Mouse (Mus musculus) thymus, adult 2 months (tissue): ENCODE measurements around the gene Adipor2. TPM values are rescaled to one million over a fixed set of nuclear protein-coding genes. Genes with fewer than 3 reads are reported as not detected.

Source experiments
- DNase-seq: peaks from one replicate; pipeline ENCODE4 v3.0.0; 2021
- H3K27ac ChIP-seq: fragments of 200-500 bp; 2 replicates; pipeline ENCODE4 v1.5.1; 2012; ENCODE audit warnings: low read length, control low read depth; ENCODE audit not compliant: control insufficient read depth, insufficient read depth
- H3K27me3 ChIP-seq: fragments of 200-500 bp; 2 replicates; pipeline ENCODE4 v1.6.1; 2012; ENCODE audit warnings: mild to moderate bottlenecking, low read length, moderate library complexity, mixed read lengths; ENCODE audit not compliant: control insufficient read depth, insufficient read depth
- H3K36me3 ChIP-seq: fragments of 200-500 bp; 2 replicates; pipeline ENCODE4 v1.6.1; 2012; ENCODE audit warnings: mild to moderate bottlenecking, low read length, moderate library complexity; ENCODE audit not compliant: control insufficient read depth, insufficient read depth
- H3K4me1 ChIP-seq: fragments of 200-500 bp; replicated peaks from 2 replicates; pipeline ENCODE4 v1.6.1; 2012; ENCODE audit warnings: low read length; ENCODE audit not compliant: control insufficient read depth, insufficient read depth
- H3K4me3 ChIP-seq: fragments of 200-500 bp; 2 replicates; pipeline ENCODE4 v1.5.1; 2012; ENCODE audit warnings: mild to moderate bottlenecking, low read length, control low read depth, moderate library complexity; ENCODE audit not compliant: control insufficient read depth, insufficient read depth
- CTCF ChIP-seq: fragments of 200-500 bp; IDR thresholded peaks from 2 replicates; pipeline ENCODE4 v1.5.1; 2012; ENCODE audit warnings: mild to moderate bottlenecking, control low read depth, low read length, moderate library complexity, borderline replicate concordance; ENCODE audit not compliant: control insufficient read depth, poor library complexity, insufficient read depth; ENCODE audit errors: extremely low read depth
- POLR2A ChIP-seq: fragments of 200-500 bp; IDR thresholded peaks from 2 replicates; pipeline ENCODE4 v1.6.1; 2012; ENCODE audit warnings: mild to moderate bottlenecking, low read length, control low read depth, moderate library complexity; ENCODE audit not compliant: control insufficient read depth, poor library complexity, insufficient read depth; ENCODE audit errors: extremely low read depth
- WGBS: fragments of 180-500 bp; shearing (Covaris S2); methylation state at CpG from one replicate; pipeline ENCODE4 v1.1.7; 2018; 5-methylcytosine and 5-hydroxymethylcytosine counted together
- polyA plus RNA-seq: library from polyadenylated mRNA; depleted of rRNA; stranded (reverse); fragments of >200 nt; gene quantifications from 2 replicates; pipeline ENCODE4 v1.2.3, GENCODE M21; 2012

Gene Adipor2
- polyA plus RNA-seq, 1 experiment, result 70.7 TPM

- no peak overlapping the region for H3K27ac ChIP-seq
- no peak for TF ChIP-seq POLR2A
- TF ChIP-seq CTCF, result no peak
- no peak for DNase-seq
- WGBS, result 94% methylated on average over 7 of the region's 7 CpGs
- no peaks in the 10 kb centered on the region for H3K36me3 ChIP-seq
- no peaks in the 10 kb centered on the region for H3K27me3 ChIP-seq
- H3K4me1 ChIP-seq, result 0 out of 2 replicates have a peak, but pooled peaks cover 2% of the 10 kb centered on the region
- H3K4me3 ChIP-seq, result no peak overlapping the region
Observed at GRCm38 (mm10) chr6:119419412-119419811, 1.9 kb upstream of the Adipor2 start.

- H3K4me3 ChIP-seq, result no peak overlapping the region
- no peaks in the 10 kb centered on the region for H3K36me3 ChIP-seq
- TF ChIP-seq POLR2A, result no peak
- no peak for TF ChIP-seq CTCF
- no peak for DNase-seq
- no peaks in the 10 kb centered on the region for H3K27me3 ChIP-seq
- H3K4me1 ChIP-seq, result 0 out of 2 replicates have a peak, but pooled peaks cover 2% of the 10 kb centered on the region
- 83% methylated on average over 7 of the region's 7 CpGs for WGBS
- no peak overlapping the region for H3K27ac ChIP-seq
Observed at GRCm38 (mm10) chr6:119418392-119419251, 1.1 kb upstream of the Adipor2 start.

GRCm38 (mm10) chr6:119417821-119418220 lies 317 bp upstream of the Adipor2 start:
- no peaks in the 10 kb centered on the region for H3K36me3 ChIP-seq
- H3K27ac ChIP-seq, result no peak overlapping the region
- H3K4me1 ChIP-seq, result 0 out of 2 replicates have a peak, but pooled peaks cover 2% of the 10 kb centered on the region

GRCm38 (mm10) chr6:119416643-119417042 lies 861 bp downstream of the Adipor2 start:
- Histone ChIP-seq H3K36me3 (no peaks in the 10 kb centered on the region), H3K27me3 (no peaks in the 10 kb centered on the region), H3K4me3 (no peak overlapping the region), H3K4me1 (0 out of 2 replicates have a peak, but pooled peaks cover 2% of the 10 kb centered on the region), H3K27ac (no peak overlapping the region)
- WGBS, result 54% methylated on average over 6 of the region's 6 CpGs
- TF ChIP-seq POLR2A (no peak), CTCF (no peak)
- no peak for DNase-seq

More at GRCm38 (mm10) chr6:119417821-119418220, 317 bp upstream of the Adipor2 start:
- no peak for DNase-seq
- Histone ChIP-seq H3K27me3 (no peaks in the 10 kb centered on the region), H3K4me3 (no peak overlapping the region)
- no peak for TF ChIP-seq POLR2A
- TF ChIP-seq CTCF, result no peak
- 84% methylated on average over 7 of the region's 7 CpGs for WGBS

GRCm38 (mm10) chr6:119414262-119415043 lies 3.1 kb downstream of the Adipor2 start:
- H3K4me1 ChIP-seq, result 0 out of 2 replicates have a peak, but pooled peaks cover 2% of the 10 kb centered on the region
- H3K36me3 ChIP-seq, result no peaks in the 10 kb centered on the region
- H3K4me3 ChIP-seq, result no peak overlapping the region
- no peaks in the 10 kb centered on the region for H3K27me3 ChIP-seq
- H3K27ac ChIP-seq, result no peak overlapping the region
- TF ChIP-seq POLR2A, result no peak
- TF ChIP-seq CTCF, result no peak
- DNase-seq, result no peak
- WGBS, result 71% methylated on average over 15 of the region's 15 CpGs

GRCm38 (mm10) chr6:119412588-119412987 lies 4.9 kb downstream of the Adipor2 start:
- H3K27ac ChIP-seq, result no peak overlapping the region
- no peak overlapping the region for H3K4me3 ChIP-seq
- 98% methylated on average over 4 of the region's 4 CpGs for WGBS
- no peaks in the 10 kb centered on the region for H3K36me3 ChIP-seq
- H3K27me3 ChIP-seq, result no peaks in the 10 kb centered on the region
- H3K4me1 ChIP-seq, result peaks cover 5% of the 10 kb centered on the region
- TF ChIP-seq POLR2A (no peak), CTCF (no peak)
- no peak for DNase-seq

- peaks cover 3% of the 10 kb centered on the region for H3K4me1 ChIP-seq
- WGBS, result 96% methylated on average over 3 of the region's 3 CpGs
- DNase-seq, result no peak
- no peak for TF ChIP-seq CTCF
- no peak for TF ChIP-seq POLR2A
- no peak overlapping the region for H3K27ac ChIP-seq
- H3K36me3 ChIP-seq, result no peaks in the 10 kb centered on the region
- no peak overlapping the region for H3K4me3 ChIP-seq
- no peaks in the 10 kb centered on the region for H3K27me3 ChIP-seq
Observed at GRCm38 (mm10) chr6:119411511-119411910, 6.0 kb downstream of the Adipor2 start.
